Mouse (Mus musculus): ENCODE data around the gene Rhox7a.

Gene Rhox7a

GRCm38 (mm10) chrX:37831386-37831785 lies at the start of gene Rhox7a:
Gene Rhox7a, plus strand, starts transcription at chrX:37831686.
- in situ Hi-C loops (cut with MboI, MseI), result loop anchor here in 1 of 2 experiments (10.0 kb wide), 1 partner anchor 473 kb away; no protein-coding TSS in a partner anchor

- in situ Hi-C loops (cut with MboI, MseI), result loop anchor here (5.0 to 25.0 kb wide), 7 partner anchors 55 to 570 kb away; partner anchors contain the start of genes Rhox2a (in 2 of the 2), Rhox2b (in 2 of the 2), Rhox3a (in 2 of the 2) and Rhox2d (in 1 of the 2)
Measured at GRCm38 (mm10) chrX:37807286-37808080, 24.0 kb upstream of the Rhox7a start.

GRCm38 (mm10) chrX:37809396-37809795 lies 22.1 kb upstream of the Rhox7a start:
- in situ Hi-C loops (cut with MboI, MseI), result loop anchor here (5.0 to 25.0 kb wide), 7 partner anchors 57 to 572 kb away; partner anchors contain the start of genes Rhox2a (in 2 of the 2), Rhox2b (in 2 of the 2), Rhox3a (in 2 of the 2) and Rhox2d (in 1 of the 2)

- in situ Hi-C loops (cut with MboI, MseI), result loop anchor here (25.0 kb wide), 4 partner anchors 249 to 574 kb away; partner anchors contain the start of genes Rhox2a (in 2 of the 2), Rhox2b (in 2 of the 2), Rhox3a (in 2 of the 2) and Rhox2d (in 1 of the 2)
Measured at GRCm38 (mm10) chrX:37811179-37811578, 20.3 kb upstream of the Rhox7a start.

- in situ Hi-C loops (cut with MboI, MseI), result loop anchor here (25.0 kb wide), 4 partner anchors 253 to 578 kb away; partner anchors contain the start of genes Rhox2a (in 2 of the 2), Rhox2b (in 2 of the 2), Rhox3a (in 2 of the 2) and Rhox2d (in 1 of the 2)
Measured at GRCm38 (mm10) chrX:37815665-37816064, 15.8 kb upstream of the Rhox7a start.

GRCm38 (mm10) chrX:37826610-37827009 lies 4.9 kb upstream of the Rhox7a start, which contains the start of gene Rhox6:
Gene Rhox6, plus strand, starts transcription at chrX:37826910.
- in situ Hi-C loops (cut with MboI, MseI), result loop anchor here (5.0 kb wide), 1 partner anchor 76 kb away; the partner anchor contains the start of gene Rhox9 (in 2 of the 2)

GRCm38 (mm10) chrX:37871641-37872040 lies 40.2 kb downstream of the Rhox7a start:
- in situ Hi-C loops (cut with MboI, MseI), result loop anchor here (5.0 to 25.0 kb wide), 3 partner anchors 61 to 609 kb away; partner anchors contain the start of gene Rhox4a (in 1 of the 2)

- in situ Hi-C loops (cut with MboI, MseI), result no loop called here
Measured at GRCm38 (mm10) chrX:37878844-37879243, 47.4 kb downstream of the Rhox7a start, which contains the start of gene Rhox8. Gene Rhox8, minus strand, starts transcription at chrX:37878944.

All from T-helper 17 cell (primary cell).